Mouse (Mus musculus) liver, embryonic 15.5 days (tissue): ENCODE data around the gene Ssr2. TPM values are rescaled to one million over a fixed set of nuclear protein-coding genes. Genes with fewer than 3 reads are reported as not detected.

Experiments
- ATAC-seq: fragments of 200-750 bp; cut with Nextera tagmentation; 2 replicates; pipeline ENCODE4 v1.8.0; 2017; ENCODE audit warnings: moderate number of reproducible peaks, mild to moderate bottlenecking, moderate library complexity; ENCODE audit not compliant: insufficient read depth
- H3K27ac ChIP-seq: fragments of 300-500 bp; sonication (generic); replicated peaks from 2 replicates; pipeline ENCODE4 v1.5.1; 2015; ENCODE audit warnings: mild to moderate bottlenecking, inconsistent platforms
- H3K27me3 ChIP-seq: fragments of 300-500 bp; sonication (generic); 2 replicates; pipeline ENCODE4 v1.6.1; 2015; ENCODE audit warnings: mild to moderate bottlenecking, inconsistent platforms
- H3K36me3 ChIP-seq: fragments of 300-500 bp; sonication (generic); replicated peaks from 2 replicates; pipeline ENCODE4 v1.6.1; 2015; ENCODE audit warnings: moderate library complexity, mild to moderate bottlenecking, inconsistent platforms
- H3K4me1 ChIP-seq: fragments of 300-500 bp; sonication (generic); replicated peaks from 2 replicates; pipeline ENCODE4 v1.6.1; 2015; ENCODE audit warnings: inconsistent platforms
- H3K4me2 ChIP-seq: fragments of 300-500 bp; sonication (generic); 2 replicates; pipeline ENCODE4 v1.6.1; 2015; ENCODE audit warnings: moderate library complexity, mild to moderate bottlenecking, inconsistent platforms
- H3K4me3 ChIP-seq: fragments of 300-500 bp; sonication (generic); replicated peaks from 2 replicates; pipeline ENCODE4 v1.5.1; 2015; ENCODE audit warnings: mild to moderate bottlenecking, inconsistent platforms
- H3K9ac ChIP-seq: fragments of 300-500 bp; sonication (generic); 2 replicates; pipeline ENCODE4 v1.6.1; 2015; ENCODE audit warnings: moderate library complexity, mild to moderate bottlenecking, inconsistent platforms
- H3K9me3 ChIP-seq: fragments of 300-500 bp; sonication (generic); replicated peaks from 2 replicates; pipeline ENCODE4 v1.6.1; 2016; ENCODE audit warnings: inconsistent platforms
- WGBS: fragments of 180-500 bp; shearing (Covaris S2); methylation state at CpG from one replicate; pipeline ENCODE4 v1.1.7; 2015; ENCODE audit warnings: mixed read lengths; ENCODE audit not compliant: insufficient replicate concordance; 5-methylcytosine and 5-hydroxymethylcytosine counted together
- microRNA counts: library from miRNA; unstranded; fragments of <30 nt; microRNA quantifications from one replicate; lab custom pipeline; 2016
- microRNA-seq: library from miRNA; unstranded; fragments of <30 nt; microRNA quantifications from one replicate; pipeline ENCODE4, GENCODE M21; 2016
- polyA plus RNA-seq: library from polyadenylated mRNA; unstranded; fragments of >200 nt; fragmentation: Nextera tagmentation; extraction: Ambion mirVana; gene quantifications from 2 replicates; pipeline ENCODE4 v1.2.1, GENCODE M21; 2015

The Ssr2 gene
- polyA plus RNA-seq, 1 experiment from 2014 or later: 190 TPM

DNA sequence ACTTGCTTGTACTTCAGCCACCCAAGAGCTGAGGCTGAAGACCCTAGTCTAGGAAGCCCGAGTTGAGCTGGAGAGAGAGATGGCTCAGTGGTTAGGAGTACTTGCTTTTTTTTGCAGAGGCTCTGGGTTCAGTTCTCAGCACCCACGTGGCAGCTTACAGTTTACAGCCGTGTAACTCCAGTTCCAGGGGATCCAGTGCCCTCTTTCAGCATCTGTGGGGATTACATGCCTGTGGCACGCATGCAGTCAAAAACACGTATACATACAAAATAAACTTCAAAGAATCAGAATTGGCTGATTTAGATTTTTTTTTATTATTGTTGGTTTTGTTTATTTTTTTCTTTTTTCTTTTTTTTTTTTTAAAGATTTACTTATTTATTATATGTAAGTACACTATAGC lies 61.5 kb downstream of the Ssr2 start:
- Histone ChIP-seq H3K9ac (no peak overlapping the region), H3K4me3 (no peak overlapping the region), H3K4me1 (no peaks in the 10 kb centered on the region), H3K27ac (no peak overlapping the region), H3K9me3 (no peaks in the 10 kb centered on the region), H3K27me3 (no peaks in the 10 kb centered on the region), H3K4me2 (no peak overlapping the region), H3K36me3 (peaks cover 86% of the 10 kb centered on the region)
- WGBS: 72% methylated on average over 5 of the region's 5 CpGs
- no peak for ATAC-seq

MicroRNAs encoded within 50 kb of the gene (microRNA counts, 519-probe panel; counts per million panel counts)
- not detected for microRNA mmu-miR-1905 (lab: Ali Mortazavi, UCI)

Small RNA genes within 50 kb of the gene (microRNA-seq; reads per million reads assigned to microRNA genes)
- not detected for gene Mir1905

Other genes with a start within 250 kb of the Ssr2 start
- 1.3 and 1.4 TPM in 2 replicates for gene Tmem79, start 239.7 kb upstream of the Ssr2 start, polyA plus RNA-seq
- 31.8 and 38.3 TPM in 2 replicates for gene Smg5, start 239.6 kb upstream of the Ssr2 start, polyA plus RNA-seq
- 5.4 and 6.2 TPM in 2 replicates for gene Paqr6, start 211.3 kb upstream of the Ssr2 start, polyA plus RNA-seq
- gene Bglap3, start 203.1 kb upstream of the Ssr2 start, polyA plus RNA-seq: 0.28 and 0.71 TPM in 2 replicates
- gene Bglap2, start 197.2 kb upstream of the Ssr2 start, polyA plus RNA-seq: 0.28 TPM in 1 of 2 replicates, not detected in the other
- gene Bglap, start 191.4 kb upstream of the Ssr2 start, polyA plus RNA-seq: not detected in 2 replicates
- gene Pmf1, start 165.5 kb upstream of the Ssr2 start, polyA plus RNA-seq: 77.7 and 83.2 TPM in 2 replicates
- 10.6 and 12.7 TPM in 2 replicates for gene Slc25a44, start 150.7 kb upstream of the Ssr2 start, polyA plus RNA-seq
- 25.0 and 26.2 TPM in 2 replicates for gene Sema4a, start 114.7 kb upstream of the Ssr2 start, polyA plus RNA-seq
- 133 and 142 TPM in 2 replicates for gene Lmna, start 65.9 kb upstream of the Ssr2 start, polyA plus RNA-seq
- gene Mex3a, start 43.5 kb upstream of the Ssr2 start, polyA plus RNA-seq: 0.60 and 0.67 TPM in 2 replicates
- gene Rab25, start 27.6 kb upstream of the Ssr2 start, polyA plus RNA-seq: 0.53 TPM in 1 of 2 replicates, not detected in the other
- 104 and 112 TPM in 2 replicates for gene Lamtor2, start 22.8 kb upstream of the Ssr2 start, polyA plus RNA-seq
- 19.8 and 20.4 TPM in 2 replicates for gene Ubqln4, start 22.1 kb upstream of the Ssr2 start, polyA plus RNA-seq
- 14.4 and 15.0 TPM in 2 replicates for gene Arhgef2, start 30.1 kb downstream of the Ssr2 start, polyA plus RNA-seq
- gene Rxfp4, start 77.3 kb downstream of the Ssr2 start, polyA plus RNA-seq: not detected in 2 replicates
- 23.9 and 26.6 TPM in 2 replicates for gene Khdc4, start 109.9 kb downstream of the Ssr2 start, polyA plus RNA-seq
- gene Rit1, start 141.0 kb downstream of the Ssr2 start, polyA plus RNA-seq: 32.3 and 34.8 TPM in 2 replicates
- gene Syt11, start 199.3 kb downstream of the Ssr2 start, polyA plus RNA-seq: 0.73 and 1.3 TPM in 2 replicates